Mouse (Mus musculus): ENCODE measurements at regions not wholly inside any gene's neighbourhood (a gene's known extent, or its start where the extent isn't known, plus 50 kb on each side); places are given as distances from the start of the nearest gene placed in this dataset.

DNA sequence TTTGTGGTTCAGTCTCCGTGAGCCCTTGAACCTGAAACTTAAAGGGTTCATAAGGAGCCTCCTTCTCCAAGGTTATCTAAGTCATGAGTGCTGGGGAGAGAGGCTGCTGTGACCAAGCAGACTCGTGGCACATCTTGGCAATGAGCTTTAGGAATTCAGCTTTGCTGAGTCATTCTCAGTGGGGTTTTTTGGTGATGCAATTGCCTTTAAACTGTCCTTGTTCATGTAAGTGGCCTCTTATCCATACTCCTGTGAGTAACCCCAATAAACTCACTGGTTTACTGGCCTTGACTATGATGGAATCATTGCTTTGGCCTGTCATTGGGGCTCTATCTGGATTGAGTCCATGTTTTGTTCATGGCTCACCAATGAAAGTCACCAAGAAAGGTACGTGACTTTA lies 218.2 kb upstream of the Ppp2r3a start:
- H3K4me1 ChIP-seq = no peaks in the 10 kb centered on the region
- no peak overlapping the region for H3K4me3 ChIP-seq
- no peaks in the 10 kb centered on the region for H3K9me3 ChIP-seq (replicated peaks)
- 53% methylated on average over 3 of the region's 3 CpGs for WGBS (ENCODE audit: insufficient replicate concordance)
- H3K36me3 ChIP-seq = no peaks in the 10 kb centered on the region
- no peak for ATAC-seq
- H3K9ac ChIP-seq = no peak overlapping the region
- no peak overlapping the region for H3K27ac ChIP-seq
- H3K4me2 ChIP-seq = no peak overlapping the region
- no peaks in the 10 kb centered on the region for H3K27me3 ChIP-seq (replicated peaks)

DNA sequence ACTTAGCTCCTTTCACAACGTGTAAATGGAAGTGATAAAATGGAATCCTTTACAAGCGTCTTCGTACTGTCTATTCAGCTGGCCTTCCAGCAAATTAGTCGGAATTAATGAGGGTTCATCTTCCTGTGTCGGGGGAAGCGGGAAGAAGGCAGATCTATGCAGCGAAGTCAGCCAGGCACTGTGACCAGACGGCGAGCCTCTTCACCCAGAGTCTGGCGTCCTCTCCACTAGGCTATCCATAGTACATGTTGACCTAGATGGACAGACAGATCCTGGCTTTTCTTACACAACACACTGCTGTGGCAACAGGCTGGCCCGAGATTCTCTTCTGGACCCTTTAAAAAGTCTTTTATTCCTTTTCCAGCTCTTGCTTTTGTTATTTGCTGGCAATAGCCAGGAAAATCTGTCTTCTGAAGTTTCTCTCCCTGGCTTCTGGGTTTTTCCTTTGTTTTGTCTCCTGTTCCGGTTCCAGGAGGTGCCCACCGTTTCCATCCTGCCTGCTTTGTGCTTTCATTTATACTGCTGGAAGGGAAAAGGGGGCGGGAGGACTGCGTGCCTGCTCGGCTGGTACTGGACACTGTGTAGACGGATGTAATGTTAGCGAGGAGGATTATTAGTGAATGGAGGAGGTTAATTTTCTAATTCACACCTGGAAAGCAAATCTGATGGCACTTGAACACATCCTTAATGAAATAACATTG lies 213.3 kb upstream of the Ppp2r3a start:
- ATAC-seq = no peak
- WGBS (ENCODE audit: insufficient replicate concordance) = 61% methylated on average over 18 of the region's 18 CpGs

DNA sequence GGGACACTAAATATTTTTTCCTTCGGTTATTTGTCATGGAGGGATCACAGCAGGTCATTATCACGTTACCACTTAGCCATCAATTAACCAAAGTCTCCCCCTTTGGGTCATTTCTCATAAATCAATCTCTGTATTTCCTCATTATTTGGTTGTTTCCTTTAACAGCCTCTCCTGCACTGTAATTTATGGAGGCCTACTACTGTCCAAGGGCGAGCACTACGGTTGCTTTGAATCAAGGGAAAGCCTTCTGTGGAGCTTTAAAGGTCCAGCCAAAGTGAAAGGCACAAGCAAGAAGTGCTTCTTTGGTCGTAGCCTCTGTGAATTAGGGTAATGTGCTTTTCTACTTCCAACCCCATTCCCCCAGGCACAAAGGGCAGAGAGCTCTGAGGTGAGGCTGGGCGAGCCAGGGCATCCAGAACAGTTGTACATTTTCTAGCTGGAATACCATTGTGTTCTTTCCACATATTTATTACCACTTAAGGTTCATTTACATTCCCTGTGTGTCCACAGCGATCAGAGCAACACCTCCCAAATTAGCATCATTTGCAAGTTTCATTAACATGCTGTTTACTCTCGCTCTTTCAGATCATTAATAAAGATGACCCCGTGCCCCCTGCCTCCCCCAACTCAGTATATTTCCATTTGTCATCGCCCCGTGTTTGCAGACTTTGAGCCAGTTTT lies 207.5 kb upstream of the Ppp2r3a start:
- WGBS (ENCODE audit: insufficient replicate concordance) = 62% methylated on average over 11 of the region's 11 CpGs
- Histone ChIP-seq H3K27ac (no peak overlapping the region), H3K36me3 (no peaks in the 10 kb centered on the region), H3K9me3 (replicated peaks) (no peaks in the 10 kb centered on the region), H3K4me2 (no peak overlapping the region), H3K4me3 (no peak overlapping the region), H3K9ac (no peak overlapping the region), H3K4me1 (no peaks in the 10 kb centered on the region), H3K27me3 (replicated peaks) (no peaks in the 10 kb centered on the region)
- ATAC-seq = no peak

More for the DNA sequence above, 213.3 kb upstream of the Ppp2r3a start:
- no peaks in the 10 kb centered on the region for H3K4me1 ChIP-seq
- no peak overlapping the region for H3K9ac ChIP-seq
- no peak overlapping the region for H3K4me3 ChIP-seq
- H3K27ac ChIP-seq = no peak overlapping the region
- no peaks in the 10 kb centered on the region for H3K27me3 ChIP-seq (replicated peaks)
- no peaks in the 10 kb centered on the region for H3K9me3 ChIP-seq (replicated peaks)
- H3K36me3 ChIP-seq = no peaks in the 10 kb centered on the region
- H3K4me2 ChIP-seq = no peak overlapping the region

DNA sequence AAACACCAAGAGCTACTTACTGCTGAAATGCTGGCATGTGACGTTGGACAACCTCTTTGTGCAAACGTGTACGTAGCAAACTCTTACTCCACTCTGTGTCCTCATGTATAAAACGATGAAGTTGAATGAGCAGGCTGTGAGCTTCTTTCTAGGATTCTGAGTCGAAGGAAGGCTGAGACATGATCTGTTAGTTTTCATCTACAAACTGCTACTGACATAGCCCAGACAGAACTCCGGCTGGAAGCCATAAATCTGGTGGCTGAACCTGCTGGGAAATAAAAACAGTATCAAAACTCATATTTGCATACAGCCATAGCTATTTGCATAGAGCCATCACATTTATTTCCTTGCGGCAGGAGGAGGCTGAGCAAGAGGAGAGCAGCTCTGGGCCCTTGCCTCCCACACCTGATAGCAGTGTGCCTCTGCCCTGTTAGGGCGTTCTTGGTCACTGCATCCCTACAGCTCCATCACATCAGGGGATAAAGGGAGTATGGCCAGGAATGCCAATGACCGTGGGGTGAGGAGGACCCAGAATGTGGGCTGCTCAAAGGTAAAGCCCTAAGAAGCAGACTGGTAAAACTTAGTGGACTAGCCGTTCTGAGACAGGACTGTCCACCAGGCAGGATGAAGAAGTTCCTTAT lies 206.8 kb upstream of the Ppp2r3a start:
- no peaks in the 10 kb centered on the region for H3K36me3 ChIP-seq
- WGBS (ENCODE audit: insufficient replicate concordance) = 65% methylated on average over 10 of the region's 10 CpGs
- no peak overlapping the region for H3K9ac ChIP-seq
- no peaks in the 10 kb centered on the region for H3K4me1 ChIP-seq
- H3K27ac ChIP-seq = no peak overlapping the region
- H3K27me3 ChIP-seq (replicated peaks) = no peaks in the 10 kb centered on the region
- no peak overlapping the region for H3K4me3 ChIP-seq
- no peak for ATAC-seq
- no peak overlapping the region for H3K4me2 ChIP-seq
- H3K9me3 ChIP-seq (replicated peaks) = no peaks in the 10 kb centered on the region

DNA sequence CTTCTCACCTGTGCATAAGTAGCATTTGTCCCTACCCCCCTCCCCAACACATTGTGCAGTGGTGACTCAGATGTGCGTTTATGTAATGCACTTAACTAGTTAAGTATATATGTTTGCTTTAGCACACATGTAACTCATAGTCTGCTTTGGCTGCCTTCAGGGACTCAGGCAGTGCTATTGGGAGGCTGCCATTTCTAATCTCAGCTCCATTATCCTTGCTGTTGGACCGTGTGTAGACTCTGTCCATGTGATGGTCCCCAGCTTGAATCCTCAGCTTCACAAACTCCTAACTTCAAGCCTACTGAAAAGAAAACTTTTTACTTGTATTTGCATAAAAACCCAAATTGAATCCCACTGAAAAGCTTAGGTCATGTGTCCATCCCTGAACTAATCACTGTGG lies 194.7 kb upstream of the Ppp2r3a start:
- ATAC-seq = no peak
- 48% methylated on average over 2 of the region's 2 CpGs for WGBS (ENCODE audit: insufficient replicate concordance)

DNA sequence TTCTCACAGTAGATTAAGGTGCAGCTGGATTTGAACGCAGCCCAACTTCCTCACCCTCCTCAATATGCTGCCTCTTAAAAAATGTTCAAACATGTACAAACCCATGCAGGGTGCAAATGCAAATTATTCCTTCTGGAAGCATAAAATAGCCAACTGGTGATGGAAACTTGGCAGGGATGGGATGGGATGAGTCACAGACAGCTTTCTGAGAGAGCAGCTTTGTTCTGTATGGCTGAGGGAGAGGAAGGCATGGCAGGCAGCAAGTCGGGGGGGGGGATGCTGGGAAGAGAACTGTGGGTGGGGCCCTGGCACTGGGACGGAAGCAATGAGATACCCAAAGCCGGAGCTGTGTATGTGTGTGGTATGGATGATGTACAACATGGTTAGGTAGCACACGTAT lies 194.2 kb upstream of the Ppp2r3a start:
- no peak overlapping the region for H3K27ac ChIP-seq
- no peak overlapping the region for H3K4me2 ChIP-seq
- H3K9me3 ChIP-seq (replicated peaks) = no peaks in the 10 kb centered on the region
- H3K4me1 ChIP-seq = no peaks in the 10 kb centered on the region
- H3K4me3 ChIP-seq = no peak overlapping the region
- no peaks in the 10 kb centered on the region for H3K27me3 ChIP-seq (replicated peaks)
- no peak for ATAC-seq
- no peak overlapping the region for H3K9ac ChIP-seq
- WGBS (ENCODE audit: insufficient replicate concordance) = 70% methylated on average over 5 of the region's 5 CpGs
- H3K36me3 ChIP-seq = no peaks in the 10 kb centered on the region

More for the DNA sequence above, 194.7 kb upstream of the Ppp2r3a start:
- no peaks in the 10 kb centered on the region for H3K4me1 ChIP-seq
- no peaks in the 10 kb centered on the region for H3K9me3 ChIP-seq (replicated peaks)
- H3K27me3 ChIP-seq (replicated peaks) = no peaks in the 10 kb centered on the region
- H3K36me3 ChIP-seq = no peaks in the 10 kb centered on the region
- no peak overlapping the region for H3K4me2 ChIP-seq
- H3K27ac ChIP-seq = no peak overlapping the region
- no peak overlapping the region for H3K9ac ChIP-seq
- no peak overlapping the region for H3K4me3 ChIP-seq

DNA sequence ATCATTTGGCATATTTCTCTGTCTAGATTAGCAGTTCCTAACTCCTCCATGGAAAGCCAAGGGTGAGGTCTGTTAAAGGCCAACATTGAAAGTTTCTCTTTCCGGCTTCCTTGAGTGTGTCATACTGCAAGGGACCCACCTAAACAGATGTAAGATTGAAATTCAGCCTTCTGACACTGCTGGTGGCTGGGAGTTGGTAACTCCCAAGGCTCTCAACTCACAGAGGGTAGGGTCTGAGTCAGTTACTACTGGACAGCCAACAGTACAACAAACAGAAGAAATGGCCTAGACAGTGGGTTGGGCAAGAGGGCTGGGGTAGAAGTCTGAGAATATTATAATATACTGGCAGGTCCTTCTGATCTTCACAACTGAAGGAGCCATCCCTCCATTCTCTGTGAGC lies 193.7 kb upstream of the Ppp2r3a start:
- 61% methylated on average over 1 of the region's 1 CpGs for WGBS (ENCODE audit: insufficient replicate concordance)
- H3K27ac ChIP-seq = no peak overlapping the region
- ATAC-seq = no peak

DNA sequence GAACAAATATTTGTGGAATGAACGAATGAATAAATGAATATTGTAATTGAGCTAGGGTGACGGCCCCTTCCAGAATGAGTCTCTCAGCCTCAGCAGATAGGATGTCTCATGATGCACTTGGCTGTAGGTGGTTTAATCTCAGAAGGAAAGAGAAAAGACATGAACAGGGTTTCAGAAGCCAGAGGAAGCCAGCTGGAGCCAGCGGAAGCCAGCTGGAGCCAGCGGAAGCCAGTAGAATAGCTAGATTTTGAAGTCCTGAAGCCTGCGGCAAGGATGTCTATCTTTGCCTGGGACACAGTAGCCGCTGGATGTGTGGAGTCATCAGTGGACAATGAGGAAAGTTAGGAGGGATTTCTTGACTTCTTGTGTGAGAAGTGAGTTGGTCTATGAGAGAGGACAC lies 188.3 kb upstream of the Ppp2r3a start:
- 71% methylated on average over 6 of the region's 6 CpGs for WGBS (ENCODE audit: insufficient replicate concordance)
- H3K27me3 ChIP-seq (replicated peaks) = no peaks in the 10 kb centered on the region
- no peak for ATAC-seq

More for the DNA sequence above, 193.7 kb upstream of the Ppp2r3a start:
- Histone ChIP-seq H3K9ac (no peak overlapping the region), H3K27me3 (replicated peaks) (no peaks in the 10 kb centered on the region), H3K4me1 (no peaks in the 10 kb centered on the region), H3K36me3 (no peaks in the 10 kb centered on the region), H3K4me2 (no peak overlapping the region), H3K4me3 (no peak overlapping the region), H3K9me3 (replicated peaks) (no peaks in the 10 kb centered on the region)

DNA sequence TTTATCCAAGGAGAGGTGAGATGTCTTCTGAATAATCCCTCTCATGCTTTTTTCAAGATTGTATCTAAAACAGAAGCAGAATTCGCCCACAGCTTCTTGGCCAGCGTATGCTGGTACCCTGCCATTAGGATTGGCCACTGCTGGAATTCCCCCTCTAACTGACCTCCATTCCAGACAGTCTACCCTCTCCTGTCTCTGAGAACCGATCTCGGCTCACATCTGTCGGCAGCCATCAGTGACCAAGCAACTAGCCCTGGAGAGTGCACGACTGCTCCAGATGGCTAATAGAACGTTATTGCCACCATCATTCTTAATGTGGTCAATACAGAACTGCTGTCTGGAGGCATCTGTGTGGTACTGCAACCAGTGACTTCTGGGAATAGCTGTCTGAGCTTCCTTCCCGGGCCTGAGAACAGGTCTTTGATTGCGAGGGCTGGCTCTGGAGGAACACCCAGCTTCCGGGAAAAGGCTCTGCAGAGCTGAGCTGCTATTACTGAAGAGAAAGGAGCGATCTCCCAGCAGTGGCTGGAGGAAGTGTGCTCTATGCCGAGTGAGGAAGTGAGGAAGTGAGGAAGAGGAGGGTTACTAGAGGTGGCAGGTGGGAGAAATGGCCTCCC lies 187.1 kb upstream of the Ppp2r3a start:
- Histone ChIP-seq H3K4me2 (no peak overlapping the region), H3K4me1 (no peaks in the 10 kb centered on the region), H3K27me3 (replicated peaks) (no peaks in the 10 kb centered on the region), H3K9ac (no peak overlapping the region), H3K4me3 (no peak overlapping the region), H3K36me3 (no peaks in the 10 kb centered on the region), H3K9me3 (replicated peaks) (no peaks in the 10 kb centered on the region), H3K27ac (no peak overlapping the region)
- WGBS (ENCODE audit: insufficient replicate concordance) = 50% methylated on average over 12 of the region's 12 CpGs
- no peak for ATAC-seq

More for the DNA sequence above, 188.3 kb upstream of the Ppp2r3a start:
- H3K36me3 ChIP-seq = no peaks in the 10 kb centered on the region
- H3K9ac ChIP-seq = no peak overlapping the region
- no peaks in the 10 kb centered on the region for H3K9me3 ChIP-seq (replicated peaks)
- no peak overlapping the region for H3K27ac ChIP-seq
- no peak overlapping the region for H3K4me2 ChIP-seq
- no peaks in the 10 kb centered on the region for H3K4me1 ChIP-seq
- H3K4me3 ChIP-seq = no peak overlapping the region

DNA sequence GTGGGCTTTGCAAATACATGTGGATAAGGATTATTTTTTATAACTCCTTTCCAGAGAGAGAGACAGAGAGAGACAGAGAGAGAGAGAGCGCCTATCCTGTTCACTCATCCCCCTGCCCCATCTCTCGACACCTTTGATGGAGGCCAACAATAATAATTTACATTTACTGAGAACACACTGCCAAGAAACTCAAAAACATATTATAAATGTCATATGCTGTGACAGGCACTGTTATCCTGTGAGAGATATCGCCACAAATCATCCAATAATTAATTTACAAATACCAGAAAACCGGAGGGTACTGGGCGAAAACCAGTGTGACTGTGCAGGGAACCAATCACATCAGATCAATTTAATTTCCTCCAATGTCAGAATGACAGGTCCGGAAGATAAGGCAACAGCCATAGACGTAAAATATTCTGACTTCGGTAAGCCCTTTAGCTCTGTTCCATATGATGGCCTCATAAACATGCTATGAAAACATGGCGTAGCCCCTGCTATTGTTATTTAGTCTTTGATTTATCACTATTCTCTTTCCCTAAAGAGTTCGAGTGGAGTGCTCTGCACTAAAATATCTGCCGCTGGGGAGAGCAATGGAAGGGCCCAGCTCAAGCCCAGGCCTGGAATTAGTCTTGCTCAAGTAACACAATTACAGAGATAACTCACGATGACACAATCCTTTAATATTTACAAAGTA lies 173.5 kb upstream of the Ppp2r3a start:
- Histone ChIP-seq H3K9me3 (replicated peaks) (no peaks in the 10 kb centered on the region), H3K27ac (no peak overlapping the region), H3K4me3 (no peak overlapping the region), H3K4me2 (no peak overlapping the region), H3K9ac (no peak overlapping the region), H3K27me3 (replicated peaks) (no peaks in the 10 kb centered on the region), H3K36me3 (no peaks in the 10 kb centered on the region), H3K4me1 (no peaks in the 10 kb centered on the region)
- no peak for ATAC-seq
- 71% methylated on average over 12 of the region's 12 CpGs for WGBS (ENCODE audit: insufficient replicate concordance)

DNA sequence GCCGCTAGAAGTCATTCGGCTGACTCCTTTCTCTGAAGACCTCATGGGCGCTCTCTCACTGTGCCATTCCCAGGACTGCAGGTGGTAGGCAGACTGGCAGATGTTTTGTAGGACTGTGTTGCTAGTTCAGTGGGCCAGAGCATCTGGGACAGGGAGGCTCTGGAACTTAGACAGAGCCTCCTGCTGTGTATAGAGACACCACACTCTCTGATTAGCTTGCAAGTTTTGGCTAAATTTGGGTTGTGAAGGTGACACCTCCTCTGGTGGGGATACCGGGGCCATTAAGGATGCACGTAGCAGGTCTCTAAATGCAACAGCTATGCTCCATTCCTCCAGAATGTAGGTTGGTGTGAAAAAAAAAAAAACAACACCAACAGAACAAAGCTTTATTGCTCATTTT lies 171.4 kb upstream of the Ppp2r3a start:
- no peak overlapping the region for H3K4me2 ChIP-seq
- no peaks in the 10 kb centered on the region for H3K9me3 ChIP-seq (replicated peaks)
- no peak overlapping the region for H3K27ac ChIP-seq
- ATAC-seq = no peak
- H3K9ac ChIP-seq = no peak overlapping the region
- H3K4me3 ChIP-seq = no peak overlapping the region
- 78% methylated on average over 5 of the region's 5 CpGs for whole genome bisulfite sequencing (ENCODE audit: insufficient replicate concordance)
- H3K36me3 ChIP-seq = no peaks in the 10 kb centered on the region
- H3K4me1 ChIP-seq = no peaks in the 10 kb centered on the region
- H3K27me3 ChIP-seq (replicated peaks) = no peaks in the 10 kb centered on the region

DNA sequence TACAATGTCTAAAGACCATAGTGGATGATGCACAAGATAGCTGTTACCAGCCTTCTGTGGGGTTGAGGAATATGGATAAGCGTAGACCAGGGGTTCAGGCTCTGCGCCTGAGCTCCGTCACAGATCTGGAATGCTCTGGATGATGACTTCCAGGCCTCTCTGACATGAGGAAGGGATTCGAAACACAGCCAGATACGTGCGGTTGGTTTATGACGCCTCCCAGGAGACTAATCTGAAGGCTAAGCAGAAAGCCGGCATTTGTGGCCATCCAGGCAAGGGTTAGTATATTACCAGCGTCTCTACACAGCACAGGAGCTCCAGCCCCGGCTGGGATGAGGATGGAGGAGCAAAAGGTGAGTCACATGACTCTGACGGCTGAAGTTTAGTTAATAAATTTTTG lies 170.4 kb upstream of the Ppp2r3a start:
- Histone ChIP-seq H3K36me3 (no peaks in the 10 kb centered on the region), H3K9me3 (replicated peaks) (no peaks in the 10 kb centered on the region), H3K4me2 (no peak overlapping the region), H3K9ac (no peak overlapping the region), H3K27me3 (replicated peaks) (no peaks in the 10 kb centered on the region), H3K4me1 (no peaks in the 10 kb centered on the region), H3K4me3 (no peak overlapping the region), H3K27ac (no peak overlapping the region)
- no peak for ATAC-seq
- WGBS (ENCODE audit: insufficient replicate concordance) = 70% methylated on average over 11 of the region's 11 CpGs

All from liver, embryonic 12.5 days (tissue).